Mouse (Mus musculus) brain, embryonic 14.5 days (tissue): ENCODE results near the gene Elmo3.

Source experiments
- CTCF ChIP-seq: fragments of 200-500 bp; IDR thresholded peaks from 2 replicates; pipeline ENCODE4 v1.5.1; 2012; ENCODE audit warnings: inconsistent platforms, mild to moderate bottlenecking, moderate library complexity, borderline replicate concordance; ENCODE audit not compliant: insufficient read depth, insufficient read length; ENCODE audit errors: extremely low read depth
- POLR2A ChIP-seq: fragments of 200-500 bp; IDR thresholded peaks from 2 replicates; pipeline ENCODE4 v1.6.1; 2012; ENCODE audit warnings: mild to moderate bottlenecking, inconsistent platforms, borderline replicate concordance; ENCODE audit not compliant: poor library complexity, insufficient read depth, insufficient read length, severe bottlenecking; ENCODE audit errors: extremely low read depth

DNA sequence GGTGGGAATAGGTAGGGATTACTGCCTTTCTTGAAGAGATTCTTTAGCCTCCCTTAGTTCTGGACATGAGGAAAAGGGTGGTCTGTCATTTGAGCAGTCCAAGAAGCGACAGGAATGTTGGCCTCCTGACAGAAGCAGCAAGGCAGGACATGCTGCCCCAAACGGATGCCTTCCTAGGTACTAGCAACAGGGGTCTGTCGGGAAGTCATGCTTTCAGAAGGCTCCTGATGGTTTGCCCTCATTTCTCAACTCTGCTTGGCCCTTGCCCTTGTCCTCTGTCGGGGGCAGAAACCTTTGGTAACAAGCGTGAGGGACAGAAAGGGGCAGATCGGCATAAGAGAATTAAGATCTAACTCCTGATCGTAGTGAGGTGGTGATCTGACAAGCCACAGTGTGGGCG lies 4.7 kb downstream of the Elmo3 start:
- TF ChIP-seq POLR2A: no peak
- no peak for TF ChIP-seq CTCF
